Mouse (Mus musculus) frontal cortex, adult (tissue): ENCODE measurements around the gene Tango2.

Source experiments
- ATAC-seq: cut with Nextera tagmentation; 2 replicates; pipeline ENCODE4 v1.9.2; 2017; ENCODE audit warnings: mild to moderate bottlenecking, moderate library complexity, mixed read lengths; ENCODE audit not compliant: low TSS enrichment

Tango2 gene

GRCm38 (mm10) chr16:18342650-18343570 is 5.0 kb downstream of the Tango2 start:
- ATAC-seq, result no peak

- no peak for ATAC-seq
Observed at GRCm38 (mm10) chr16:18342076-18342475, 5.8 kb downstream of the Tango2 start.

- ATAC-seq, result no peak
Observed at GRCm38 (mm10) chr16:18341605-18342004, 6.3 kb downstream of the Tango2 start.

- ATAC-seq, result no peak
Observed at GRCm38 (mm10) chr16:18339866-18340265, 8.0 kb downstream of the Tango2 start.

- no peak for ATAC-seq
Observed at GRCm38 (mm10) chr16:18337261-18337660, 10.6 kb downstream of the Tango2 start.

GRCm38 (mm10) chr16:18335981-18336380 is 11.9 kb downstream of the Tango2 start:
- no peak for ATAC-seq

- ATAC-seq, result no peak
Observed at GRCm38 (mm10) chr16:18333976-18334375, 13.9 kb downstream of the Tango2 start.

GRCm38 (mm10) chr16:18328524-18328923 is 19.4 kb downstream of the Tango2 start:
- ATAC-seq, result no peak

- no peak for ATAC-seq
Observed at GRCm38 (mm10) chr16:18327936-18328335, 20.0 kb downstream of the Tango2 start.

GRCm38 (mm10) chr16:18325741-18326140 is 22.2 kb downstream of the Tango2 start:
- ATAC-seq, result no peak

- no peak for ATAC-seq
Observed at GRCm38 (mm10) chr16:18324031-18324430, 23.9 kb downstream of the Tango2 start.

- ATAC-seq, result no peak
Observed at GRCm38 (mm10) chr16:18323460-18323859, 24.4 kb downstream of the Tango2 start.

GRCm38 (mm10) chr16:18321443-18321842 is 26.5 kb downstream of the Tango2 start:
- no peak for ATAC-seq

GRCm38 (mm10) chr16:18318992-18319391 is 28.9 kb downstream of the Tango2 start:
- no peak for ATAC-seq

GRCm38 (mm10) chr16:18308159-18308558 is 39.7 kb downstream of the Tango2 start:
- no peak for ATAC-seq

GRCm38 (mm10) chr16:18289614-18290013 is 58.3 kb downstream of the Tango2 start:
- ATAC-seq, result peak; percentile 1; the same call in 1 of the 2 replicates

- ATAC-seq, result peak; percentile 99
Observed at GRCm38 (mm10) chr16:18289067-18289588, 58.8 kb downstream of the Tango2 start, which contains the start of gene Dgcr8. Gene Dgcr8, minus strand, starts transcription at chr16:18289246.

- ATAC-seq, result peak; percentile 69
Observed at GRCm38 (mm10) chr16:18288581-18289061, 59.3 kb downstream of the Tango2 start.

GRCm38 (mm10) chr16:18288166-18288565 is 59.7 kb downstream of the Tango2 start:
- no peak for ATAC-seq

GRCm38 (mm10) chr16:18275166-18275565 is 72.7 kb downstream of the Tango2 start:
- ATAC-seq, result no peak

GRCm38 (mm10) chr16:18268182-18268581 is 79.7 kb downstream of the Tango2 start:
- ATAC-seq, result no peak

- ATAC-seq, result no peak
Observed at GRCm38 (mm10) chr16:18265024-18265423, 82.9 kb downstream of the Tango2 start.

- no peak for ATAC-seq
Observed at GRCm38 (mm10) chr16:18258221-18258620, 89.7 kb downstream of the Tango2 start, which contains the start of gene Gm49776. Gene Gm49776, minus strand, starts transcription at chr16:18258321.
